Mouse (Mus musculus) Muller cell, postnatal 12 days (primary cell): ENCODE results near the gene Espnl.

Experiments
- DNase-seq: peaks from one replicate; pipeline ENCODE4 v3.0.0-alpha.2; 2015; ENCODE audit errors: inconsistent ontology term

Espnl gene

GRCm38 (mm10) chr1:91321760-91322438 lies at the start of gene Espnl:
Gene Espnl, plus strand, starts transcription at chr1:91322075.
- DNase-seq, result no peak

DNA sequence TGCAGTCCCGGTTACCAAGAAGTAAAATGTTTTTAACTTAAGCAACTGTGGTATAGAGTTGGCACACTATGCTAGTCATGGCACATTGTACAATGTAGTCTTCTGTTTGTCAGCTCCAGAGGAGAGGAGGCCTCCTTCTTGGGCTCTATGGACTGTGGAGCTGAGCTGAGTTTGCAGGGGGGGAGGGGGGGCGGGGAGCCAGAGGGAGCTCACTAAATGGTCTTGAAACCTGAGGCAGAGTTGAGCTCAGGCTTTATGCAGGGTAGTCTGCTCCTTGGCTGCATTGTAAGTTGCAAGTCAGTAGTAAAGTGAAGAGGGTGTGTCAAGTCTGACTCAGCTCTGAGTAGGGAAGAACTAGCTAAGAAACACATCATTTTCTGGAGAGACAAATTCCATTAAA lies 49.6 kb upstream of the Espnl start:
- DNase-seq, result no peak

DNA sequence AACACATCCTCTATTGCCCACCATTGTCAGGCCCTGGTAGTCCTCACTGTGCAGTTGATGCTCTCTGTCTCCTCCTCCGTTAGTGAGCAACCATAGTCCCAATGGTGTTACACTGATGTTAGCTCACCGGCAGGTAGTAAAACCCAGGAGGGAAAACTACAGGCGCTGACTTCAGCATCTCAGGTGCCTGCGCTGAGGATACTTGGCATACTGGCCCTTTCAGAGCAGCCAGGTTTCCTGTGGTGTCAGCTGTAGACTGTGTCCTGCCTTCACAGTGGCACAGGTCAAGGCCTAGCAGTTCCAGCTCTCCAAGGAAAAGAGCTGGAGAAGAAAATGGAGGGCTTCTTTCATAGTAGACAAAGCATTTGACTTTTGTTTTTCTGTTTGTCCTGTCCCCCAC lies 45.3 kb upstream of the Espnl start:
- DNase-seq, result no peak

DNA sequence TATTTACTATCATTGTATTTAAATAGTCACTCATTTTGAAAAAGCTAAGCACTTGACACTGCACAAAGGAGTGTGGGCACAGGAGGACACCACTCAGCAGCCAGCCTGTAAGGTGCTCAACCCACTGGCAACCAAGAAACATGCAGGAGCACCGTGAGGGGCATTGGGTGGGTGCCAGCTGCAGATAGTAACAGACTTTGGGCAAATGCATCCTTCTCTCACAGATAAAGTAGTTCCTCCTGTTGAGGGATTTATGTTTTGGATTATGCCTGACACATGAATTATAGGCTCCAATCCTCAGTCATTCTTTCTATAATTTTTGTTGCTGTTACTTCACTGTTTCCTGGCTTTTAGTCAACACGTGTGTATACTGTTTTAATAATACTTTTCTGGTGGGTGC lies 44.4 kb upstream of the Espnl start:
- DNase-seq, result no peak

DNA sequence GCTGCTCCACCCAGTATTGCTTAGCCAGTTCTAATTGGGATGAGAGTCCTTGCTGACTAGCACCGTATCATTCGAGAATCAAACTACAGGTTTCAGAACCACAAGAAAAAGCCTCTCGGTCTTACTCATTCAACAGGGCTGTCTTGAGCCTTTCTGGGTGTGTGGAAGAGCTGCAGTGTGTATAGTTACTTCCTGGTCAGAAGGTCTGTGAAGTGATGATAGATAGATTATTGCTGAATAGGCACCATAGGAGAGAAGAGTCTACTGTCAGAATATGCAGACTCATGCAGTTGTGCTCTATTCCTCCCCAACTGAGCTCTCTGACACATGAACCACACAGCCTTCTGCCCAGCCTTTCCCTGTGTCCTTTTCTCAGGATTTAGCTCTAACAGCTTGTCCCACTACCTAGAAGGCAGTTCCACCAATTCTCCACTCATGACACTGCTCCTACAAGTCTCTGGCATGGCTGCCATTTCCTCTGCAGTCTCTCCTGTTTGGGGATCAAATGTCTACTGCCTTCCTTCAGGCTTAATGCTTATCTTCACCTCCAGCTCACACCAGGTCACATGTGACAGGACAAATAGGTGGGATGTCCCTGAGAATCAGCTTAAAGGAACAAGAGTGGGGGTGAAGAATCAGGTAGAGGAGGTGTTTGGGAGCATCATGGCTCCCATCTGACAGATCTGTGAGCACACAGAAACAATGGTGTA lies 43.3 kb upstream of the Espnl start:
- no peak for DNase-seq

DNA sequence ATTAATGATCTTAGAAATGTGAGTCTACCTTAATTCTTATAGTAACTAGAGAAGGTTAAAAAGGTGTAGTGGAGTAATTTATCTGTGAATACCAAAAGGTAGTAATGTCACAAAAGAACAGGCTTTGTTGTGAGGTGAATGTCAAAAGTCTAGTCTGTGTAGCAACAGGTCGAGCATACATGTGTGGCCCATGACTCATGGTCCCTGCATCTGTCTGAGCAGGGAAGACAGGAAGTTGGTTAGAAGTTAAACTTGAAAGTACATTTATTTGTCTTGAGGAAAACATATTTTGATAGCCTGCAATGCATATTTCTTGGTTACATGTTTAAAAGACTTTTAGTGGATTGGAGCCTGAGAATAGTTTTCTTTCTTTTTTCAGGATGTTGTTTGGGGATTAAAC lies 42.7 kb upstream of the Espnl start:
- no peak for DNase-seq

GRCm38 (mm10) chr1:91282582-91282981 lies 39.3 kb upstream of the Espnl start:
- no peak for DNase-seq

GRCm38 (mm10) chr1:91289375-91289774 lies 32.5 kb upstream of the Espnl start:
- no peak for DNase-seq

GRCm38 (mm10) chr1:91292101-91292825 lies 29.6 kb upstream of the Espnl start:
- no peak for DNase-seq

- no peak for DNase-seq
Observed at GRCm38 (mm10) chr1:91295544-91295943, 26.3 kb upstream of the Espnl start.

GRCm38 (mm10) chr1:91297799-91298744 lies 23.8 kb upstream of the Espnl start, which contains the start of gene Scly:
Gene Scly, plus strand, starts transcription at chr1:91298338.
- DNase-seq, result peak; percentile 97

DNA sequence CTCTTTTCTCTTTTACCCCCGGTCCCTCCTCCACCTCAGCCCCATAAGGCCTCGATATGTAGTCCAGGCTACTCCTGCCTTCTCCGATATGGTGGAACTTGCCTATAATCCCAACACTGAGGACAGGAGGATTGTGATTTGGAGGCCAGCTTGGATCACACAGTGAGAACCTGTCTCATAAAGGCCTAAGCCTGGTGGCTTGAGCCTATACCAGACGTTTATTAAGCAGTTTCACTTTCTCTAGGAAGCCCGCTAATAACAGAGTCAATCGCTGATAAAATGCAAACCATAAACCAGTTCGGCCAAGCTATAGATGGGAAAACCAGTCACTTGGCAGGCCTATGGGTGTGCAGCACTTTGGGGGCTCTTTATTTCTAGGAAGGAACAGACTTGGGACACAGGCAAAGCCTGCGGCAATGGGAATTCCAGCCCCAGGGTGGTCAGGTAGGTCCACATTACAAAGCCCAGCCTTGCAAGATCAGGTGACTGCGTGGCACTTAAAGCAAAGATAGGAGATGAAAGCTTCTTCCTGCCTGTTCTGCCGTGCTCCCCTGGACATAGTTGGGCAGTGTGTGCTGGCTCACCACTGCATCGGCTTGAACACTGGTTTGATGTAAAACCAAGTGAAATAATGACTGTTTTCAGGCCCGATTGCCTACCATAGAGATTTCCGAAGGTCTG lies 22.7 kb upstream of the Espnl start:
- DNase-seq, result peak; percentile 11

DNA sequence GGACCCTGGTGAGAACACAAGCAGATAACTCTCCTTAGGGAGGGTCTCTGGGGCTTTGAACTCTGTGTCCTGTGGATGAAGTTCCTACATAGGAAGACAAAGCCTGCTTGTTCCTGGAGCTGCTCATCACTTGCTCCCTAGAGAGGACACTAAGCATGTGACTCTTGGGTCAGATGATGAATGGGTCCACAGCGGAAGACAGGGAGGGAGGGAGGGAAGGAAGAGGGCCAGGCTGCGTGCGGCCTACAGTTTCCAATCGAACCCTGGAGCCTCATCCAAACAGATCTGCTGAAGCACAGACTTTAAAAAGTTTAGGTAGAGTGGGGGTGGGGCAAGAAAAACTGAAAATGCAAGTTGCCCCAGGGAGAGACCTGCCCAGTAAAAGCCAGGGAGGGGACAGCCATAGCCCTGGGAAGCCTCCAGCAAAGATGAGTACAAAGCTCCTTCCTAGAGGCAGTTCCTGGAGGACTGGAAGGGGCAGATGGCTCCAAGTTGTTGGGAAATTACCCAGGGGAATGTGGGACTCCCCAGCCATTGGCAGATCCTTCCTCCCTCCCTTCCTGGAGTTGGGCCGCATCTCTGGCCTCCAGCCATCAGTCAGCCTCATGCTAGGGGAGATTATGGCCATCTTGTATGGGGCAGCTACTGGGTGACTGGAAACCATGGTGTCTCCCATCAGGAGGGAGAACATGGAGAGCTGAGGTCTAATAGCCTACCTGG lies 22.0 kb upstream of the Espnl start:
- DNase-seq, result peak; percentile 19

DNA sequence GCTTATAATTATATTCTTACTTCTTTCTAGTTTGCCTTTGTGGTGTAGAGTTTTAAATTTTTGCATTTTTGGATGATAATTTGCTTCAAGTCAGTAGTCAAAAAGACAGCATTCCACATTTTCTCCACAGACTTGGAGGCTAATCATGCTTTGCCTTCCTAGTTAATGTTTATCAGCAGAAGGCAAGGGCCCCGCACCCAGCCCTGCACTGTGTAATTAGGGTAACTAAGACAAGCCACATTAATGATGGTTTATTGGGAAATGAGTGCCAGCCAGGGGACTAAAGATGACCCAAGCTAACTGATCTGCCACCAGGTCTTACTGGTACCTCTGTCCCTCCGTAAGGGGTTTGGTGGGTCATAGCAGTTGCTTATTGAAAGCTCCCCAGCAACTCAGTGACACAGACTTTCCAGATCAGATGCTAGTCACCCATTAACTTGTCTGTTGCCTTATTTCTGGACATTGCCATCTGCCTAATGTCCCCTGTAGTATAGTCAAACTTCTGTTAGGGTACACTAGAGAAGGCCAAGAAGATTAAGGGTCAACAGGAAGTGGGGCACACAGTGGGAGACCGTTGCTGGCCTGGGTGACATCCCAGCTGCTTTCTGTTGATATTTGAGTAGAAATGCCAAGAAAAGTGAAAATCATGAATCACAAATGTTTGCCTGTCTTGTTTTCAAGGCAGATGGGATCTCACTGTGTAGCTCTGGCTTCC lies 20.5 kb upstream of the Espnl start:
- DNase-seq, result no peak

DNA sequence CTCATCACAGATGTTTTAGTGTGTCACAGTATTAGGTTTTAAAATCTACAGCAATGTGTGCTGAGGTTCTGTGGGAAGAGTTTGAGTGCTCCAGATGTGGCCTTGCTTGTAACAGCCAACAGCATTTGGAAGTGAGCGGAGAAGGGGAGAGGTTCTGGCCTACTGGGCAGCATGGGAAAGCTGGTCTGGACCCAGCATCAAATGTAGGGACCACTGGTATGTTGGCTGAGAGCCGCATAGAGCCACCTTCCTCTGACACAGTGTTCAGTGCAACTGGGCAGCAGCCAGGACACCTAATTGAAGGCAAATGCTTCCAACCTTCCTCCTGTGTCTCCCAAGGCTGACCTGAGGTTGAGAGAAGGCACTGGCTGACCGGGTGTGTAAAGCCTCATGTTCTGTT lies 19.9 kb upstream of the Espnl start:
- DNase-seq, result no peak

DNA sequence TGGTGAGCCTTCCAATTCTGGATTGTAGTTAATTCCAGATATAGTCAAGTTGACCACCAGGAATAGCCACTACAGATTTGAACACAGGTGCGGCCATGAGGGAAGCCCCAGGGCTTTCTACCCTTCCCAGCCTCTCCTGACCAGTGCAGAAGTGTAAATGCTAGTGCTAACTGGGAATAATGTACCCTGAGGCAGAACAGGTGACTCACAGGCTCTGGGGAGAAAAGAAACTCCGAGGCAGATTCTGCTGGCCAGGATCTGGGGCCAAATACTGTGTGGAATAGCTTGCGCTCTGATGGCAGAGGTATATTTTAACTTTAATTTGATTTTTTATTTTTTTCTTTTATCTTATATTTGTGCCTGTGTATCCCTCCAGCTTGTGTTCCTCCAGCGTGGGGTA lies 17.3 kb upstream of the Espnl start:
- no peak for DNase-seq

- DNase-seq, result no peak
Observed at GRCm38 (mm10) chr1:91309366-91310085, 12.3 kb upstream of the Espnl start.

DNA sequence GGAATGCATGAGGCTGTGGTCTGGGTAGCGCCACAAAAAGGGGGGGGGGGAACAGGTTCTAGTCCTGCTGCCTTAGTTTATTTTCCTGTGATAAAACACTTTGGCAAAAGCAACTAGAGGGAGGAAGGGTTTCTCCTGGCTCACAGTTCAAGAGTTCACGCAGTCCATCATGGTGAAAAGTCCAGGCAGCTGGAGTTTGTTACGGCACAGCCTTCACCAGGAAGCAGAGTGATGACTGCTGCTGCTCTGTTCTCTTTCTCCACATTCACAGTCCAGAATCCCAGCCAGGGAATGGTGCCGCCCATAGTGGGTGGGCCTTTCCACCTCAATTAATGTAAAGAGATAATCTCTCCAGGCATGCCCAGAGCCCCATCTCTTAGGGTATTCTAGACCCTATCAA lies 9.6 kb upstream of the Espnl start:
- no peak for DNase-seq

DNA sequence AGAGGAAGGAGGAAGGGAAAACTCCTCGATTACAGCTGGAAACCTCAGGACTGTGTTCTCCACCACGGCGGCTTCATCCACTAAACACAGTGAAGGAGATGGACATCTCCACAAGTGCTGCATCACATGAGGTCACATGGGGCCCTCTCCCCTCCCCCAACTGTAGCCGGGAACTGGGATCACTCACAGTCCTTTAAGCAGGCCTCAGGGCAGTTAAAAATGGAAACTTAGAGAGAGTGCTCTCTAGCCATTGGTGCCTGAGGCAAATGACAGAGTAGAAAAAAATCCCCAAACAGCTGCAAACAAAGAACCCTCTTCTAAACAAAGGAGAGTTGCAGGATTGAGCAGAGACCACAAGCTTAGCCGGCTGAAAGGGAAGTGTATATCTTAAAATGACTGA lies 8.6 kb upstream of the Espnl start:
- peak; percentile 78 for DNase-seq
